Mouse (Mus musculus): Measurements from ENCODE around the gene Fam118b.

- TF ChIP-seq POLR2A (IDR thresholded peaks at IDR 0.05; ENCODE audit: low read depth, low read length) (no peak), CTCF (conservative IDR thresholded peaks at IDR 0.05; ENCODE audit: insufficient read depth, insufficient read length, low read depth, low read length) (no peak)
These were observed 94.3 kb downstream of the Fam118b start for GRCm38 (mm10) chr9:35173331-35173730.
